Mouse (Mus musculus): ENCODE data around the gene Ppp4r1.

DNA sequence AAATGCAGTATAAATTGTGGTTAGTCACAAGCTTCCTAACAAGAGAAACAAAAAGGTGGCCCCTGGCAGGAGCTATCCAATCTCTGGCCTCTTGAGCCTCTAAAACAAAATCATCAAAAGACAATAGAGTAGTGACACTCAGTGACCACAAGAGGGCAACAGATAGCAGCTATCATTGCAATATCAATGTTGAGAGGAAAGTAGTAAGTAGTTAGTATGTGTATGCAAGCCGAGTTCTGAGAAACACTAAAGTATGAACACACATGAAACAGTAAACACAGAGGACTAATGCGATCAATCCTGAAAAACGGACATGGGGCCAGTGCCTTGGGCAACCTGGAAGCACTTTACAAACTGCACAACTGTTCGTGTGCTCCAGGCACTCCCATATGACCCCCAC, 82.4 kb downstream of the Ppp4r1 start:
- TF ChIP-seq POLR2A (IDR thresholded peaks at IDR 0.05; ENCODE audit: insufficient read depth, low read depth, low read length) (no peak), CTCF (IDR thresholded peaks at IDR 0.05) (peak; percentile 91)

All from heart, adult 2 months (tissue).